Mouse (Mus musculus) intestine, embryonic 16.5 days (tissue): ENCODE measurements around the gene Ppp1r12b. TPM values are rescaled to one million over a fixed set of nuclear protein-coding genes. Genes with fewer than 3 reads are reported as not detected.

Experiments used
- ATAC-seq: fragments of 200-750 bp; cut with Nextera tagmentation; 2 replicates; pipeline ENCODE4 v1.8.0; 2017; ENCODE audit warnings: moderate TSS enrichment, moderate library complexity
- H3K27ac ChIP-seq: fragments of 300-500 bp; sonication (generic); 2 replicates; pipeline ENCODE4 v1.5.1; 2014; ENCODE audit warnings: mild to moderate bottlenecking, low read length
- H3K27me3 ChIP-seq: fragments of 300-500 bp; sonication (generic); replicated peaks from 2 replicates; pipeline ENCODE4 v1.6.1; 2014; ENCODE audit warnings: low read length, control low read depth, mixed read lengths; ENCODE audit not compliant: control insufficient read depth, insufficient read depth
- H3K36me3 ChIP-seq: fragments of 300-500 bp; sonication (generic); 2 replicates; pipeline ENCODE4 v1.6.1; 2014; ENCODE audit warnings: low read length, control low read depth; ENCODE audit not compliant: control insufficient read depth, insufficient read depth
- H3K4me1 ChIP-seq: fragments of 300-500 bp; sonication (generic); 2 replicates; pipeline ENCODE4 v1.6.1; 2014; ENCODE audit warnings: low read length, control low read depth, mixed read lengths; ENCODE audit not compliant: control insufficient read depth, insufficient read depth
- H3K4me2 ChIP-seq: fragments of 300-500 bp; sonication (generic); 2 replicates; pipeline ENCODE4 v1.6.1; 2014; ENCODE audit warnings: low read depth, low read length, control low read depth
- H3K4me3 ChIP-seq: fragments of 300-500 bp; sonication (generic); 2 replicates; pipeline ENCODE4 v1.5.1; 2014; ENCODE audit warnings: mild to moderate bottlenecking, low read length
- H3K9ac ChIP-seq: fragments of 300-500 bp; sonication (generic); 2 replicates; pipeline ENCODE4 v1.6.1; 2014; ENCODE audit warnings: low read depth, low read length
- H3K9me3 ChIP-seq: fragments of 300-500 bp; sonication (generic); 2 replicates; pipeline ENCODE4 v1.6.1; 2016; ENCODE audit warnings: low read length, control low read depth; ENCODE audit not compliant: control insufficient read depth
- WGBS: fragments of 180-500 bp; shearing (Covaris S2); extraction: QIAGEN DNeasy Blood & Tissue Kit; methylation state at CpG from one replicate; pipeline ENCODE4 v1.1.7; 2014; 5-methylcytosine and 5-hydroxymethylcytosine counted together
- polyA plus RNA-seq: library from polyadenylated mRNA; unstranded; fragments of >200 nt; fragmentation: Nextera tagmentation; extraction: Ambion mirVana; gene quantifications from 2 replicates; pipeline ENCODE4 v1.2.1, GENCODE M21; 2015

The Ppp1r12b gene
- polyA plus RNA-seq, 1 experiment from 2014 or later, result 13.9 TPM

GRCm38 (mm10) chr1:134949946-134950345 is 5.8 kb downstream of the Ppp1r12b start:
- no peak for ATAC-seq
- 84% methylated on average over 3 of the region's 3 CpGs for WGBS
- H3K4me1 ChIP-seq, result peaks cover 7% of the 10 kb centered on the region
- H3K9me3 ChIP-seq, result no peaks in the 10 kb centered on the region
- no peak overlapping the region for H3K4me2 ChIP-seq
- no peak overlapping the region for H3K9ac ChIP-seq
- no peaks in the 10 kb centered on the region for H3K36me3 ChIP-seq
- H3K4me3 ChIP-seq, result no peak overlapping the region
- H3K27ac ChIP-seq, result no peak overlapping the region
- no peaks in the 10 kb centered on the region for H3K27me3 ChIP-seq

DNA sequence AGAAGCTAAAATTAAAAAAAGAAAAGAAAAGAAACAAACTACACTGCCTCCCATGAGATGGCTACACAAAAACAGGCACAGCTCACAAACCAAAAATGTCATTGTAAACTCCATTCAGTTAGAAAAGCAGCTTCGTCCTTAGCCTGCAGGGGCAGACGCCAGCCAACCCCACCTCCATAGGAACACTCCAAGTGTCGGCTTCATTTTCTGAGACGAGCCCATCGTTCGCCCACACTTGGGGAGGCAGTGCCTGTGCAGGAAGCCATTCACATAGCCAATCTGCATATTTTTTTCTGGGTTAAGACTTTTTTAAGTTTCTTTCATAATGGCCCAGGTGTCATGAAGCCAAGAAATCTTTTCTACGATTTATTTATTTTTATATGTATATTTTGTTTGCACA is 8.2 kb downstream of the Ppp1r12b start:
- no peaks in the 10 kb centered on the region for H3K36me3 ChIP-seq
- no peaks in the 10 kb centered on the region for H3K4me1 ChIP-seq
- H3K9ac ChIP-seq, result no peak overlapping the region
- no peak overlapping the region for H3K4me2 ChIP-seq
- H3K9me3 ChIP-seq, result no peaks in the 10 kb centered on the region
- H3K4me3 ChIP-seq, result no peak overlapping the region
- no peak for ATAC-seq
- WGBS, result 87% methylated on average over 7 of the region's 7 CpGs
- H3K27me3 ChIP-seq, result no peaks in the 10 kb centered on the region
- no peak overlapping the region for H3K27ac ChIP-seq

DNA sequence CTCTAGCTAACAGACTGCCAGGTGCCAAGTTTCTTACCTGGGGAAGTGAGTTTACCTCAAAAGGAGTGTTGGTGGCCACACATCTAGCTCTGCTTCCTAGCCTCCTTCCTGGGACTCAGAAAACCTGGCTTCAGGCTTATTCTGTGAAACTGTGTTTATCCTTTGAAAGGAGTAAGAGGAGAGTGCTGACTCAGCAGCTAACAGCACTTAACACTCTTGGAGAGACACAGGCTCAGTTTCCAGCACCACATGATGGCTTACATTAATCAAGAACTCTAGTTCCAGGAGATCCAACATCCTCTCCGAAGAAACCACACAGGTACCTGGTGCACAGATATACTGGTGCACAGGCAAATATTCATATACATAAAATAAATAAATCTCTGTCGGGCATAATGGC is 12.8 kb downstream of the Ppp1r12b start:
- Histone ChIP-seq H3K4me3 (no peak overlapping the region), H3K9me3 (no peaks in the 10 kb centered on the region), H3K27ac (no peak overlapping the region), H3K36me3 (no peaks in the 10 kb centered on the region), H3K9ac (no peak overlapping the region), H3K27me3 (no peaks in the 10 kb centered on the region), H3K4me2 (no peak overlapping the region), H3K4me1 (no peaks in the 10 kb centered on the region)
- WGBS, result 85% methylated on average over 2 of the region's 2 CpGs
- no peak for ATAC-seq

DNA sequence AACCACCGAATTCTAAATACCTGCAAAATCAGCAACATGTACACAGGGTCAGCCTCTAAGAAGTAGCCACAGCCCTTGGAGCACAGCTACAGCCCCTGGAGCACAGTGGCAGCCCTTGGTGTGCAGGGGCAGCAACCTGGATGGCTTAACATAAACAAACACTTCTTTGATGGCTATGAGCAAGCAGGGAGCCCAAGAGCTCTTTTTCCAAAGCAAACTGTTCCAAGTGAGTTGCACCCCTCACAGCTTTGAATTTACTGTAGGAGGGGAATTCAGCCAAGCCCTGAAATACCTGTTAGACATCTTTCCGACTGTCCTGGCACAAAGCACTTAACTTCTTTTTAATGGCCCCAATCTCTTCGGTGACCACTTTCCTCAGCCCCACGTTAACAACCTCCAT is 14.9 kb downstream of the Ppp1r12b start:
- no peak for ATAC-seq
- no peak overlapping the region for H3K4me2 ChIP-seq
- WGBS, result 41% methylated on average over 4 of the region's 4 CpGs
- H3K9me3 ChIP-seq, result no peaks in the 10 kb centered on the region
- H3K9ac ChIP-seq, result no peak overlapping the region
- no peaks in the 10 kb centered on the region for H3K27me3 ChIP-seq
- H3K36me3 ChIP-seq, result no peaks in the 10 kb centered on the region
- H3K4me3 ChIP-seq, result no peak overlapping the region
- no peaks in the 10 kb centered on the region for H3K4me1 ChIP-seq
- H3K27ac ChIP-seq, result no peak overlapping the region

- WGBS, result 89% methylated on average over 1 of the region's 1 CpGs
- no peaks in the 10 kb centered on the region for H3K4me1 ChIP-seq
- H3K36me3 ChIP-seq, result no peaks in the 10 kb centered on the region
- H3K9me3 ChIP-seq, result no peaks in the 10 kb centered on the region
- ATAC-seq, result no peak
- no peaks in the 10 kb centered on the region for H3K27me3 ChIP-seq
- H3K4me3 ChIP-seq, result no peak overlapping the region
- H3K4me2 ChIP-seq, result no peak overlapping the region
- H3K9ac ChIP-seq, result no peak overlapping the region
- no peak overlapping the region for H3K27ac ChIP-seq
Observed at GRCm38 (mm10) chr1:134938233-134938632, 17.5 kb downstream of the Ppp1r12b start.

- H3K9ac ChIP-seq, result no peak overlapping the region
- no peak overlapping the region for H3K4me2 ChIP-seq
- H3K4me3 ChIP-seq, result no peak overlapping the region
- H3K9me3 ChIP-seq, result no peaks in the 10 kb centered on the region
- H3K27ac ChIP-seq, result no peak overlapping the region
- H3K27me3 ChIP-seq, result no peaks in the 10 kb centered on the region
- no peak for ATAC-seq
- WGBS, result 86% methylated on average over 6 of the region's 6 CpGs
- H3K36me3 ChIP-seq, result no peaks in the 10 kb centered on the region
- H3K4me1 ChIP-seq, result no peaks in the 10 kb centered on the region
Observed at GRCm38 (mm10) chr1:134936335-134936734, 19.4 kb downstream of the Ppp1r12b start.

DNA sequence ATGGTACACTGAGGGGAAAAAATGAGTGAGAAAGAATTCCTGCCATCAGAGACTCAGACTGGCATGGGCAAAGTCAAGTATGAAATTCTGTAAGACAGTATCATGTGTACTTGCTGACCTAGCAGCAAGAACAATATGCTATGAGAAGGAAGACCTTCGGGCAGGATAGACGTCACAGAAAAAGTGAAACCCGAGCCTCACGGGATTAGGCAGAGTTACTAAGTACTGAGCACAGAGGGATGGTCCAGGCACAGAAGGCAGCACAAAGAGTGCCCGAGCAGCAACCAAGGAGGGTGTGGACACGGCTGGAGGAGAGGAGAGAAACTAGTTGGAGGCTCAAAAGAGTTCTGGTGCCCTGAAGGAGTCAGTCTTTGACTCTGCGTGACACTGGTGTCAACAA is 23.3 kb downstream of the Ppp1r12b start:
- 48% methylated on average over 7 of the region's 7 CpGs for WGBS
- no peak overlapping the region for H3K4me2 ChIP-seq

DNA sequence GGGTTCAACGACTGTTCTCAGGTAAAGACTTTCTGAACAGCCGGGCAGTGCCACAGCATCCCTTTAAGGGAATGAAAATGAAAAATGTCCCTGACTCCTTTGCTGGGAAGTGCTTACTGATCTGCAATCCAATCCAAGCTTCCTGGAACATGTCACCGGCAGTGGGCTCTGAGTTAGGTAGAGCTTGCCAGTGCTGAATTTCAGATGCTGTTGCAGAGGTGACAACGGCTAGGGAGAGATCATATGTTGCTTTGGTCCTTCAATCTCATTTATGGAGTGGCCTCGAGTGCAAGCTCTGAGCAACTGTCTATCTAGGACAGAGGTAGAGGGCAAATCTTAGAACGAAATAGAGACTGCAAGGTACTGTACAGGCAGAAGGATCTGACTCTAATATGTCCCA is 36.7 kb downstream of the Ppp1r12b start:
- H3K9ac ChIP-seq, result no peak overlapping the region
- ATAC-seq, result no peak
- no peaks in the 10 kb centered on the region for H3K4me1 ChIP-seq
- H3K4me2 ChIP-seq, result no peak overlapping the region
- no peak overlapping the region for H3K4me3 ChIP-seq
- H3K9me3 ChIP-seq, result no peaks in the 10 kb centered on the region
- no peak overlapping the region for H3K27ac ChIP-seq
- 88% methylated on average over 6 of the region's 6 CpGs for WGBS
- H3K27me3 ChIP-seq, result no peaks in the 10 kb centered on the region
- H3K36me3 ChIP-seq, result no peaks in the 10 kb centered on the region

More for the DNA sequence above, 23.3 kb downstream of the Ppp1r12b start:
- Histone ChIP-seq H3K36me3 (no peaks in the 10 kb centered on the region), H3K27me3 (no peaks in the 10 kb centered on the region), H3K27ac (no peak overlapping the region), H3K4me3 (no peak overlapping the region), H3K9ac (no peak overlapping the region), H3K9me3 (no peaks in the 10 kb centered on the region), H3K4me1 (no peaks in the 10 kb centered on the region)
- no peak for ATAC-seq

- 80% methylated on average over 4 of the region's 4 CpGs for WGBS
- Histone ChIP-seq H3K27ac (no peak overlapping the region), H3K4me1 (no peaks in the 10 kb centered on the region), H3K27me3 (no peaks in the 10 kb centered on the region), H3K4me2 (no peak overlapping the region), H3K9me3 (no peaks in the 10 kb centered on the region), H3K9ac (no peak overlapping the region), H3K4me3 (no peak overlapping the region), H3K36me3 (no peaks in the 10 kb centered on the region)
- ATAC-seq, result no peak
Observed at GRCm38 (mm10) chr1:134915421-134915820, 40.3 kb downstream of the Ppp1r12b start.

GRCm38 (mm10) chr1:134913535-134913934 is 42.2 kb downstream of the Ppp1r12b start:
- Histone ChIP-seq H3K27me3 (no peaks in the 10 kb centered on the region), H3K4me2 (no peak overlapping the region), H3K4me1 (peaks cover 4% of the 10 kb centered on the region; the same call in 1 of the 2 replicates), H3K36me3 (no peaks in the 10 kb centered on the region), H3K4me3 (no peak overlapping the region), H3K9me3 (no peaks in the 10 kb centered on the region), H3K9ac (no peak overlapping the region), H3K27ac (no peak overlapping the region)
- no peak for ATAC-seq
- WGBS, result 84% methylated on average over 4 of the region's 4 CpGs
